8 mouse cellular contexts compared by ENCODE assay signal in the genomic region with DNA sequence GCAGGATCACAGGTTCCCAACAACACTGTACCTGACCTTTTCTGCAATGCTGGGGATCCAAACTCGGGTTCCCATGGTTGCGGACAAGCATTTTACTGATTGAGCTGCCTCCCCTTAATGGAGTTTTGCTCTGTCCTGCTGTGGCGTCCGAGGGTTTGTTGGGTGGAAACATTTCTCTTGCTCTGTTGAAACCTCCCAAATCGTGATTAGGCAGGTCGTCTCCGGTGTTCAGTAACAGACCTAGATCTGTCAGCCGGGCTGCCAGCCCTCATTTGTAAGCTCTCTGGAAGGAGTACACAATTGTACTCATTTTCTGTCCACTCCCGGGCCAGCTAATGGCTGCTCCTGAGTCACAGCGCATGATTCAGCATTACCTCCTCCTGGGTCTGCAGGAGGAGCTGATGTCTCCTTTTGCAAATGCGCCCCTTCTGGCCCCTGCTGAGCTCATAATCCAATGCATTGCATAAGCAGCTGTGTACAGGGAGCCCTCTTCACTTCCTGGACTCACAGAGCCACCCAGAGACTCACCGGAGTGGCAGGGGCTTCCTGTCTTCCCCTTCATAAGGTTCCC. TPM values are rescaled to one million over a fixed set of nuclear protein-coding genes. Genes with fewer than 3 reads are reported as not detected.
DNase-seq lines count a peak whose midpoint lies in the region; ATAC-seq and TF ChIP-seq lines count a peak whose summit lies in the region.

No protein-coding gene starts in this region.

- H3K4me3 ChIP-seq in CH12.LX (replicated peaks in 1 of 3; ENCODE audit: low read depth in 2 of 3, low read length in 2 of 3, poor library complexity in 1 of 3) = no peak overlapping the region
- H3K4me3 ChIP-seq in cerebellum, adult 2 months (replicated peaks; ENCODE audit: insufficient read depth, low read depth, low read length) = no peak overlapping the region
- no peak overlapping the region for H3K4me3 ChIP-seq in heart, postnatal 0 days (ENCODE audit: low read depth, low read length)
- H3K4me3 ChIP-seq in midbrain, embryonic 16.5 days (ENCODE audit: low read depth, low read length) = no peak overlapping the region

- WGBS in cerebellum, adult 2 months = 32% methylated on average over 12 of the region's 12 CpGs
- WGBS in heart, postnatal 0 days = 53% methylated on average over 12 of the region's 12 CpGs
- WGBS in midbrain, embryonic 16.5 days = 33% methylated on average over 12 of the region's 12 CpGs

- TF ChIP-seq POLR2A in CH12.LX (IDR thresholded peaks at IDR 0.05; ENCODE audit: low read depth, low read length) = no peak
- no peak for TF ChIP-seq POLR2A in cerebellum, adult 2 months (IDR thresholded peaks at IDR 0.05; ENCODE audit: borderline replicate concordance, insufficient read depth, low read length)

- dilution Hi-C loops in CH12.LX (cut with MboI; ENCODE audit: extremely low pct_ligation_motif_present, extremely low pct_unique_long_range_greater_than_20kb, low sequenced_read_pairs) = no loop called here

- no peak for TF ChIP-seq EP300 in CH12.LX (IDR thresholded peaks at IDR 0.05; ENCODE audit: low read length)
- no peak for TF ChIP-seq EP300 in heart, postnatal 0 days (IDR thresholded peaks at IDR 0.05; ENCODE audit: low read depth)

- peaks cover 5% of the 10 kb centered on the region for H3K9me3 ChIP-seq in CH12.LX (replicated peaks; ENCODE audit: low read length)
- no peaks in the 10 kb centered on the region for H3K9me3 ChIP-seq in heart, postnatal 0 days (replicated peaks; ENCODE audit: control insufficient read depth, low read length)
- H3K9me3 ChIP-seq in midbrain, embryonic 16.5 days (replicated peaks; ENCODE audit: control insufficient read depth, low read length, poor library complexity, severe bottlenecking) = no peaks in the 10 kb centered on the region

- intact Hi-C loops in left cerebral cortex, postnatal 14 days (cut with DNase I) = no loop called here

- no peaks in the 10 kb centered on the region for H3K36me3 ChIP-seq in CH12.LX (replicated peaks in 1 of 2; ENCODE audit: control insufficient read depth in 1 of 2, insufficient read depth in 1 of 2, low read length in 1 of 2)
- H3K36me3 ChIP-seq in heart, postnatal 0 days (replicated peaks; ENCODE audit: control insufficient read depth, insufficient read depth, low read length) = no peaks in the 10 kb centered on the region
- H3K36me3 ChIP-seq in midbrain, embryonic 16.5 days (ENCODE audit: control insufficient read depth, insufficient read depth, low read length) = no peaks in the 10 kb centered on the region

- TF ChIP-seq CTCF in CH12.LX (conservative IDR thresholded peaks at IDR 0.05 in 1 of 2, IDR thresholded peaks at IDR 0.05 in 1 of 2; ENCODE audit: low read depth in 2 of 2, low read length in 2 of 2) = no peak
- no peak for TF ChIP-seq CTCF in cerebellum, adult 2 months (IDR thresholded peaks at IDR 0.05; ENCODE audit: borderline replicate concordance, insufficient read depth, low read depth, low read length)
- 0 out of 2 replicates have a peak, but pooled peaks have one; percentile 19 for TF ChIP-seq CTCF in heart, postnatal 0 days (IDR thresholded peaks at IDR 0.05; ENCODE audit: low read depth)

- H3K9ac ChIP-seq in CH12.LX (ENCODE audit: insufficient read depth, low read depth) = no peak overlapping the region
- H3K9ac ChIP-seq in heart, postnatal 0 days (replicated peaks; ENCODE audit: low read depth, low read length) = no peak overlapping the region
- 0 out of 2 replicates have a peak overlapping the region, but pooled peaks have one; percentile 7 for H3K9ac ChIP-seq in midbrain, embryonic 16.5 days (ENCODE audit: low read depth, low read length)

- DNase-seq in 3134 (ENCODE audit: extremely low read depth, insufficient read length, low spot score) (peak; percentile 65), CH12.LX (ENCODE audit: extremely low read depth) (peak; percentile 18)
- DNase-seq in cerebellum, adult 2 months = peak; percentile 59 to 74
- peak; percentile 53 for DNase-seq in heart, postnatal 0 days (ENCODE audit: low spot score)
- DNase-seq in left cerebral cortex, postnatal 14 days (ENCODE audit: low spot score in 2 of 2) = peak; percentile 26 to 52
- DNase-seq in thymus, postnatal 10 days (ENCODE audit: low spot score in 2 of 2) = peak; percentile 55 to 65
- no peak for DNase-seq in kidney, adult 8-10 months

- no peaks in the 10 kb centered on the region for H3K27me3 ChIP-seq in CH12.LX (replicated peaks)
- no peaks in the 10 kb centered on the region for H3K27me3 ChIP-seq in cerebellum, adult 2 months (ENCODE audit: control insufficient read depth, insufficient read depth, low read length)
- H3K27me3 ChIP-seq in heart, postnatal 0 days (ENCODE audit: control insufficient read depth, insufficient read depth, low read length) = no peaks in the 10 kb centered on the region
- H3K27me3 ChIP-seq in midbrain, embryonic 16.5 days (ENCODE audit: control insufficient read depth, insufficient read depth, low read depth, low read length) = no peaks in the 10 kb centered on the region

- in situ Hi-C loops in CH12.LX (cut with MboI; ENCODE audit: low pct_ligation_motif_present, low pct_unique_long_range_greater_than_20kb, low sequenced_read_pairs) = no loop called here

- no peak for TF ChIP-seq RAD21 in CH12.LX (IDR thresholded peaks at IDR 0.05; ENCODE audit: low read depth, low read length)

- H3K27ac ChIP-seq in CH12.LX (ENCODE audit: insufficient read depth, low read depth) = no peak overlapping the region
- no peak overlapping the region for H3K27ac ChIP-seq in cerebellum, adult 2 months (ENCODE audit: insufficient read depth, low read length)
- 0 out of 2 replicates have a peak overlapping the region, but pooled peaks have one; percentile 32 for H3K27ac ChIP-seq in heart, postnatal 0 days (ENCODE audit: low read depth)
- H3K27ac ChIP-seq in midbrain, embryonic 16.5 days (ENCODE audit: low read length) = no peak overlapping the region

- peaks cover 14 to 44% of the 10 kb centered on the region in 2 experiments for H3K4me1 ChIP-seq in CH12.LX (ENCODE audit: control insufficient read depth in 1 of 2, insufficient read depth in 2 of 2)
- H3K4me1 ChIP-seq in cerebellum, adult 2 months (ENCODE audit: control insufficient read depth, insufficient read depth, low read length) = peaks cover 16% of the 10 kb centered on the region
- peaks cover 25% of the 10 kb centered on the region for H3K4me1 ChIP-seq in heart, postnatal 0 days (ENCODE audit: control insufficient read depth, insufficient read depth)
- H3K4me1 ChIP-seq in midbrain, embryonic 16.5 days (ENCODE audit: control insufficient read depth, insufficient read depth, low read length) = peaks cover 7% of the 10 kb centered on the region

- peak; percentile 63; the same call in 1 of the 2 replicates for ATAC-seq in heart, postnatal 0 days (ENCODE audit: insufficient read depth, low read depth)
- ATAC-seq in midbrain, embryonic 16.5 days = no peak

- no peak overlapping the region for H3K4me2 ChIP-seq in CH12.LX (ENCODE audit: insufficient read depth, low read depth, poor library complexity, severe bottlenecking)
- no peak overlapping the region for H3K4me2 ChIP-seq in heart, postnatal 0 days (ENCODE audit: low read depth, low read length)
- no peak overlapping the region for H3K4me2 ChIP-seq in midbrain, embryonic 16.5 days (ENCODE audit: low read length)

- no peaks in the 10 kb centered on the region for H3K79me2 ChIP-seq in CH12.LX (replicated peaks; ENCODE audit: control insufficient read depth, extremely low read depth, insufficient read depth, poor library complexity, severe bottlenecking)

TF ChIP-seq in CH12.LX, 34 proteins besides CTCF, POLR2A, EP300 and RAD21:
- TF ChIP-seq ELF1 (IDR thresholded peaks at IDR 0.05; ENCODE audit: low read depth, low read length) (0 out of 2 replicates have a peak, but pooled peaks have one; percentile 13), NELFE (IDR thresholded peaks at IDR 0.05; ENCODE audit: low read depth, low read length) (no peak), RCOR1 (conservative IDR thresholded peaks at IDR 0.05; ENCODE audit: low read depth, low read length) (no peak)

RNA-seq across cellular contexts. Expression of a gene that starts 49.8 kb away (rescaled TPM):
- total RNA-seq in CH12.LX (2012; rRNA removed) (3.8 and 5.6 TPM in 2 replicates), CH12.LX (2014; rRNA removed) (1.9 and 2.0 TPM in 2 replicates)
- polyA plus RNA-seq in CH12.LX (2012; ENCODE audit: insufficient read length, low read depth) = 2.3 and 2.7 TPM in 2 replicates
- polyA plus RNA-seq in cerebellum, adult 2 months (2012; rRNA removed) = 33.3 and 35.6 TPM in 2 replicates
- total RNA-seq in heart, postnatal 0 days (2014; rRNA removed; ENCODE audit: low replicate concordance) = 65.8 and 66.1 TPM in 2 replicates
- polyA plus RNA-seq in heart, postnatal 0 days (2015; fragmentation: Nextera tagmentation; extraction: Ambion mirVana) = 12.3 and 13.6 TPM in 2 replicates
- 10 to 100 TPM; 37.7 to 41.5 TPM for total RNA-seq in left cerebral cortex, postnatal 14 days (2021)
- 21.7 and 26.2 TPM in 2 replicates for polyA plus RNA-seq in midbrain, embryonic 16.5 days (2015; fragmentation: Nextera tagmentation; extraction: Ambion mirVana)

RNA-seq across cellular contexts. Expression of a gene that starts 50.2 kb away (rescaled TPM):
- 5.1 and 6.7 TPM in 2 replicates for total RNA-seq in CH12.LX (2012; rRNA removed)
- total RNA-seq in CH12.LX (2014; rRNA removed) = 1.9 and 2.3 TPM in 2 replicates
- polyA plus RNA-seq in CH12.LX (2012; ENCODE audit: insufficient read length, low read depth) = 1.3 and 1.4 TPM in 2 replicates
- 2.6 and 3.0 TPM in 2 replicates for polyA plus RNA-seq in cerebellum, adult 2 months (2012; rRNA removed)
- total RNA-seq in heart, postnatal 0 days (2014; rRNA removed; ENCODE audit: low replicate concordance) = 5.5 and 12.6 TPM in 2 replicates
- polyA plus RNA-seq in heart, postnatal 0 days (2015; fragmentation: Nextera tagmentation; extraction: Ambion mirVana) = 4.1 and 4.5 TPM in 2 replicates
- 1 to 10 TPM; 4.2 to 5.2 TPM for total RNA-seq in left cerebral cortex, postnatal 14 days (2021)
- polyA plus RNA-seq in midbrain, embryonic 16.5 days (2015; fragmentation: Nextera tagmentation; extraction: Ambion mirVana) = 6.5 and 8.6 TPM in 2 replicates

Comparison
In these comparisons a context has a peak if more than half of its experiments do, and no peak if none do; other contexts are left out.
1. DNase-seq: peak in 3134 (single experiment), CH12.LX (single experiment), cerebellum, adult 2 months (2 of 2), heart, postnatal 0 days (single experiment), left cerebral cortex, postnatal 14 days (2 of 2) and thymus, postnatal 10 days (2 of 2); none in kidney, adult 8-10 months (0 of 2).